Mouse (Mus musculus): ENCODE measurements around the gene Prrc2b. TPM values are rescaled to one million over a fixed set of nuclear protein-coding genes. Genes with fewer than 3 reads are reported as not detected.

The Prrc2b gene
- polyA plus RNA-seq, 1 experiment: 35.1 TPM

DNA sequence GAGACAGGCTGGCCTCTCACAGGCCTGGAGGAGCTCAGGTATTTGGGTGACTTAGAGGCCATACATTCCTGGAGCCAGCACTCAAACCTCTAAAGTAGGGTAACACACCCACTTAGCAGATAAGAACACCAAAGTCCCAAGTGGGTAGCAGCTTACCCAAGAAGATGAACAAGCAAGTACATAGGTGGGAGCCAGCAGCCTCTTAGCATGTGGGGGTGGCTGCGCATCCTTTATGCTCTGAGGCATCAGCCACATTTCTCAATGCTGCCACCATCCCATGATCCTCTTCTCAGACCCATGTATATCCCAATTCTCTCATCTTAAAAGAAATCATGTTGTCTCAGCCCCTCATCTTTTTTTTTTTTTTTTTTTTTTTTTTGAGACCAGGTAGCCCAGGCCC lies 39.6 kb upstream of the Prrc2b start:
- WGBS: 96% methylated on average over 1 of the region's 1 CpGs
- TF ChIP-seq CTCF (IDR thresholded peaks at IDR 0.05; ENCODE audit: extremely low read depth, insufficient read depth, insufficient read length, insufficient replicate concordance): no peak
- no peak for TF ChIP-seq POLR2A (IDR thresholded peaks at IDR 0.05; ENCODE audit: low read depth, low read length)
- DNase-seq (ENCODE audit: low read depth in 1 of 2, low spot score in 2 of 2): no peak
- no peaks in the 10 kb centered on the region for H3K4me1 ChIP-seq (ENCODE audit: control insufficient read depth, insufficient read depth, insufficient read length)
- H3K27ac ChIP-seq (ENCODE audit: insufficient read depth, low read length): no peak overlapping the region
- no peaks in the 10 kb centered on the region for H3K36me3 ChIP-seq (ENCODE audit: control insufficient read depth, insufficient read depth, low read length)
- no peak overlapping the region for H3K4me3 ChIP-seq (ENCODE audit: extremely low read depth, insufficient read depth, insufficient read length)
- H3K27me3 ChIP-seq (ENCODE audit: control insufficient read depth, insufficient read depth, low read length): no peaks in the 10 kb centered on the region

DNA sequence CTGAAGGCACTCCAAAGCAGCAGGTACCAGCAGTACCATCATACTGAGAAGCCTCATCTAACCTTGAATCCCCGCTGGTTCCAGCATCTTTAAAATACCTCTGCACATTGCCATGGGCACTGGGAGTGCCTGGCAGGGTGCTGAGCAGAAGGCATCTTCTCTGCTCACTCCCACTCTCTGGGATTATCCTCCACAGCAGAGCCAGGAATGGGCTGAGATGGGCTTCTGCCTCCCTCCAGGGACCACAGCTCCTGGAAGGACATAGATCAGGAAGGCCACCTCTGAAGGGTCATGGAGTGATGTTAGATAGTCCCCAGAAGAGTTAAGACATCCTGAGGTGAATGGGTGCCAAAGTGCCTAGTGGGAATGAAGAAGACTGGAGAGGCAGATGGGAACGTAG lies 38.3 kb upstream of the Prrc2b start:
- DNase-seq (ENCODE audit: low read depth in 1 of 2, low spot score in 2 of 2): no peak
- no peak overlapping the region for H3K27ac ChIP-seq (ENCODE audit: insufficient read depth, low read length)

DNA sequence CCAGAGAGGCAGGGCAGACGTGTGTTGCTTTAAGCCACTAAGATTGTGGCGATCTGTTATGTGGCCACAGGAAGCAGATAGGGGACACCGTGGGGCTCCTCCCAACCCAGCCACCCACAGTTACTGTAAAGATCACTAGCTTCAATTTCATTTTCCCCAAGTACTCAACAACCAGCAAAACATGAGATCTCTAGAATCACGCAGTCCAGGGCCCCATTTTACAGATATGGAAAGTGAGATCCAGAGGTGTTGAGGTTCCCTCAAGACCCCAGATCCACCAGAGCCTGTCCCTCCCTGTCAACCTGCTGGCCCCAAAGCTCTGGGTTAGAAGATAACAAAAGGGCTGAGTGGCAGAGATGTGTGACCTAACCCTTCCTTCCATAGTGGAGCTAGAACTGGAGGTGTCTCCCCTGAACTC lies 35.0 kb upstream of the Prrc2b start:
- TF ChIP-seq POLR2A (IDR thresholded peaks at IDR 0.05; ENCODE audit: low read depth, low read length): no peak
- TF ChIP-seq CTCF (IDR thresholded peaks at IDR 0.05; ENCODE audit: extremely low read depth, insufficient read depth, insufficient read length, insufficient replicate concordance): no peak
- H3K4me3 ChIP-seq (ENCODE audit: extremely low read depth, insufficient read depth, insufficient read length): no peak overlapping the region
- peaks cover 4% of the 10 kb centered on the region; the same call in 1 of the 2 replicates for H3K4me1 ChIP-seq (ENCODE audit: control insufficient read depth, insufficient read depth, insufficient read length)
- 37% methylated on average over 4 of the region's 4 CpGs for WGBS
- H3K36me3 ChIP-seq (ENCODE audit: control insufficient read depth, insufficient read depth, low read length): no peaks in the 10 kb centered on the region
- no peak for DNase-seq (ENCODE audit: low read depth in 1 of 2, low spot score in 2 of 2)
- H3K27me3 ChIP-seq (ENCODE audit: control insufficient read depth, insufficient read depth, low read length): no peaks in the 10 kb centered on the region
- no peak overlapping the region for H3K27ac ChIP-seq (ENCODE audit: insufficient read depth, low read length)

More for the DNA sequence above, 38.3 kb upstream of the Prrc2b start:
- no peaks in the 10 kb centered on the region for H3K36me3 ChIP-seq (ENCODE audit: control insufficient read depth, insufficient read depth, low read length)
- H3K4me3 ChIP-seq (ENCODE audit: extremely low read depth, insufficient read depth, insufficient read length): no peak overlapping the region
- no peaks in the 10 kb centered on the region for H3K4me1 ChIP-seq (ENCODE audit: control insufficient read depth, insufficient read depth, insufficient read length)
- no peaks in the 10 kb centered on the region for H3K27me3 ChIP-seq (ENCODE audit: control insufficient read depth, insufficient read depth, low read length)
- WGBS: 85% methylated on average over 2 of the region's 2 CpGs
- TF ChIP-seq CTCF (IDR thresholded peaks at IDR 0.05; ENCODE audit: extremely low read depth, insufficient read depth, insufficient read length, insufficient replicate concordance): no peak
- no peak for TF ChIP-seq POLR2A (IDR thresholded peaks at IDR 0.05; ENCODE audit: low read depth, low read length)

DNA sequence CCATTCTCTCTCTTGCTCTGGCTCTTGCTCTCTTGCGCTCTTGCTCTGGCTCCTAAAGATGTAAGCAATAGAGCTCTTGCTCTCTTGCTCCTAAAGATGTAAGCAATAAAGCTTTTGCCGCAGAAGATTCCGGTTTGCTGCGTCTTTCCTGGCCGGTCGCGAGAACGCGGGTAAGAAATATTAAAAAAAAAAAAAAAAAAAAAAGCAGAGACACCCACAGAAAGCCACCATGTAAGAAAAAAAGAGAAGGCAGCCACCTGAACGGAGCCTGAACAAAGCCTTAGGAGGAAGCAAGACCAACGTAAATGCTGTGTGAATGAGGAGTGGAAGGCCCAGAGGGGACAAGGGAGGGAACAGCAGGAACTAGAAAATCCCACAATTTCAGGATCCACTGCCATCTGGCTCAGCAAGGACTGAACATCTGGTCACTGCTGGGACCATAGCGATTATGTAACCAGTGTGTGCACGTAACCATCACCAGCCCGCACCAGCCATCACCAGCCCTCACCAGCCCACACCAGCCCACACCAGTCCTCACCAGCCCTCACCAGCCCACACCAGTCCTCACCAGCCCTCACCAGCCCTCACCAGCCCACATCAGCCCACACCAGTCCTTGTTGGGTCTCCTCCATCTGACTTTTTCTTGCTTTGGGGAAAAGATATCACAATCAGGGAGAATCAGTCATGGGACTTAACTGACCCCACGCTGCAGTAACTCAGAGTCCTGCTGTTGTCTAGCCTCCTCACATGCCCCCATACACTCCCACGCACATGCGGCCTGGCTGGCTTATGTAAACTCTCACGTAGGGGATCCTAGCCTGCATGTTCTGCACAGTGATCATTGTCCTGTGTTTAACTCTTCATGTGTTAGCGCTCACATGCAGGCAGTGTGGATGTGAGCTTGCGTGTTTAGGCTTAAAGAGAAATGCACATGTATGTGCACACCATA lies 30.8 kb upstream of the Prrc2b start:
- H3K27ac ChIP-seq (ENCODE audit: insufficient read depth, low read length): no peak overlapping the region
- H3K4me3 ChIP-seq (ENCODE audit: extremely low read depth, insufficient read depth, insufficient read length): no peak overlapping the region
- no peaks in the 10 kb centered on the region for H3K27me3 ChIP-seq (ENCODE audit: control insufficient read depth, insufficient read depth, low read length)
- H3K36me3 ChIP-seq (ENCODE audit: control insufficient read depth, insufficient read depth, low read length): no peaks in the 10 kb centered on the region
- no peak for DNase-seq (ENCODE audit: low read depth in 1 of 2, low spot score in 2 of 2)
- WGBS: 87% methylated on average over 20 of the region's 20 CpGs
- H3K4me1 ChIP-seq (ENCODE audit: control insufficient read depth, insufficient read depth, insufficient read length): peaks cover 9% of the 10 kb centered on the region; the same call in 1 of the 2 replicates
- no peak for TF ChIP-seq POLR2A (IDR thresholded peaks at IDR 0.05; ENCODE audit: low read depth, low read length)
- TF ChIP-seq CTCF (IDR thresholded peaks at IDR 0.05; ENCODE audit: extremely low read depth, insufficient read depth, insufficient read length, insufficient replicate concordance): no peak

DNA sequence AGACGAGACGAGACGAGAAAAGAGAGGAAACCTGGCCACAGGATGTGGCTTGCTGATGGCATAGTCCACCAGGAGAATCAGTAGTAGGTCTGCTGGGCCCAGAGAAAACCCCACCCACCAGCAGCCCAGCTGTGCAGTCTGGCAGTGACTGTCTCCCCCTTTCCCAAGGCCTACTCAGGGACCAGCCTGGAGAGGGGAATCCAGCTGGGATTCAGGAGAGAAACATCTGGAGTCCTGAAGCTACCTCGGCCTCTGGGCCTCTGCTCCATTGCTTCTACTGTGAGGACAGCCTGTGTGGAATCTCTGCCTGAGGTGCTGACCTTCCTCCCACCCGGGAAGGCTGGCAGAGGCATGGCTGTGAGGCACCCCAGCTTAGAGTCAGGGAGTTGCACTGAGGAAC lies 29.7 kb upstream of the Prrc2b start:
- DNase-seq (ENCODE audit: low read depth in 1 of 2, low spot score in 2 of 2): no peak
- peak overlapping the region; percentile 46; the same call in 1 of the 2 replicates for H3K27ac ChIP-seq (ENCODE audit: insufficient read depth, low read length)
- 30% methylated on average over 5 of the region's 5 CpGs for WGBS

DNA sequence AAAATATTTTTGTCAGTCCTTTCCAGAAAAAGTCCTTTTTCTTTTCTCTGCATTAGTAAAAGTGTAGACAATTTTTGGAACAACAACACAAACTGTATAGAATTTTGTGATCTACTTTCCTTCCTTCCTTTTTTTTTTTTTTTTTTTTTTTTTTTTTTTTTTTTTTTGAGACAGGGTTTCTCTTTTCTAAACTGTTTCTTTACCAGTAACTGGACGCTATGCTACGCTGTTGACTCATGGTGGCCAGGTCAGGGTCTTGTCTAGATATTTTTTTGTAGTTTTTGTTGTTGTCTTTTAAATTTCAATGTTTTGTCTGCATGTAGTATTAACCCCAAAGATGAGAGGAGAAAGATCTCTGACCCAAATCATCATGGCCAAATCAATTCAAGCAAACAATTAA lies 29.1 kb upstream of the Prrc2b start:
- 64% methylated on average over 2 of the region's 2 CpGs for WGBS
- Histone ChIP-seq H3K27ac (ENCODE audit: insufficient read depth, low read length) (no peak overlapping the region), H3K27me3 (ENCODE audit: control insufficient read depth, insufficient read depth, low read length) (no peaks in the 10 kb centered on the region), H3K4me1 (ENCODE audit: control insufficient read depth, insufficient read depth, insufficient read length) (peaks cover 9% of the 10 kb centered on the region; the same call in 1 of the 2 replicates), H3K4me3 (ENCODE audit: extremely low read depth, insufficient read depth, insufficient read length) (no peak overlapping the region), H3K36me3 (ENCODE audit: control insufficient read depth, insufficient read depth, low read length) (no peaks in the 10 kb centered on the region)
- no peak for TF ChIP-seq CTCF (IDR thresholded peaks at IDR 0.05; ENCODE audit: extremely low read depth, insufficient read depth, insufficient read length, insufficient replicate concordance)
- DNase-seq (ENCODE audit: low read depth in 1 of 2, low spot score in 2 of 2): no peak

More for the DNA sequence above, 29.7 kb upstream of the Prrc2b start:
- Histone ChIP-seq H3K27me3 (ENCODE audit: control insufficient read depth, insufficient read depth, low read length) (no peaks in the 10 kb centered on the region), H3K36me3 (ENCODE audit: control insufficient read depth, insufficient read depth, low read length) (no peaks in the 10 kb centered on the region), H3K4me1 (ENCODE audit: control insufficient read depth, insufficient read depth, insufficient read length) (peaks cover 9% of the 10 kb centered on the region; the same call in 1 of the 2 replicates), H3K4me3 (ENCODE audit: extremely low read depth, insufficient read depth, insufficient read length) (no peak overlapping the region)
- TF ChIP-seq POLR2A (IDR thresholded peaks at IDR 0.05; ENCODE audit: low read depth, low read length) (no peak), CTCF (IDR thresholded peaks at IDR 0.05; ENCODE audit: extremely low read depth, insufficient read depth, insufficient read length, insufficient replicate concordance) (no peak)

All from spleen, adult 2 months (tissue).